Mouse (Mus musculus) hindbrain, embryonic 12.5 days (tissue): ENCODE data around the gene Extl2. TPM values are rescaled to one million over a fixed set of nuclear protein-coding genes. Genes with fewer than 3 reads are reported as not detected.

Experiments
- ATAC-seq: fragments of 200-750 bp; cut with Nextera tagmentation; 2 replicates; pipeline ENCODE4 v1.8.0; 2017; ENCODE audit warnings: moderate TSS enrichment; ENCODE audit not compliant: low FRiP score
- H3K27ac ChIP-seq: fragments of 300-500 bp; sonication (generic); 2 replicates; pipeline ENCODE4 v1.5.1; 2016; ENCODE audit warnings: mild to moderate bottlenecking
- H3K27me3 ChIP-seq: fragments of 300-500 bp; sonication (generic); 2 replicates; pipeline ENCODE4 v1.6.1; 2016; ENCODE audit warnings: mild to moderate bottlenecking
- H3K36me3 ChIP-seq: fragments of 300-500 bp; sonication (generic); 2 replicates; pipeline ENCODE4 v1.6.1; 2016; ENCODE audit warnings: mild to moderate bottlenecking
- H3K4me1 ChIP-seq: fragments of 300-500 bp; sonication (generic); 2 replicates; pipeline ENCODE4 v1.6.1; 2016
- H3K4me2 ChIP-seq: fragments of 300-500 bp; sonication (generic); replicated peaks from 2 replicates; pipeline ENCODE4 v1.6.1; 2016; ENCODE audit warnings: mild to moderate bottlenecking
- H3K4me3 ChIP-seq: fragments of 300-500 bp; sonication (generic); 2 replicates; pipeline ENCODE4 v1.5.1; 2016; ENCODE audit warnings: mild to moderate bottlenecking
- H3K9ac ChIP-seq: fragments of 300-500 bp; sonication (generic); 2 replicates; pipeline ENCODE4 v1.6.1; 2016; ENCODE audit warnings: mild to moderate bottlenecking, moderate library complexity
- H3K9me3 ChIP-seq: fragments of 300-500 bp; sonication (generic); replicated peaks from 2 replicates; pipeline ENCODE4 v1.6.1; 2016; ENCODE audit warnings: mild to moderate bottlenecking
- WGBS: fragments of 180-500 bp; shearing (Covaris S2); methylation state at CpG from one replicate; pipeline ENCODE4 v1.1.7; 2016; 5-methylcytosine and 5-hydroxymethylcytosine counted together
- polyA plus RNA-seq: library from polyadenylated mRNA; unstranded; fragments of >200 nt; fragmentation: Nextera tagmentation; extraction: Ambion mirVana; gene quantifications from 2 replicates; pipeline ENCODE4 v1.2.1, GENCODE M21; 2016

Gene Extl2
- polyA plus RNA-seq, 1 experiment from 2014 or later: 27.5 TPM

DNA sequence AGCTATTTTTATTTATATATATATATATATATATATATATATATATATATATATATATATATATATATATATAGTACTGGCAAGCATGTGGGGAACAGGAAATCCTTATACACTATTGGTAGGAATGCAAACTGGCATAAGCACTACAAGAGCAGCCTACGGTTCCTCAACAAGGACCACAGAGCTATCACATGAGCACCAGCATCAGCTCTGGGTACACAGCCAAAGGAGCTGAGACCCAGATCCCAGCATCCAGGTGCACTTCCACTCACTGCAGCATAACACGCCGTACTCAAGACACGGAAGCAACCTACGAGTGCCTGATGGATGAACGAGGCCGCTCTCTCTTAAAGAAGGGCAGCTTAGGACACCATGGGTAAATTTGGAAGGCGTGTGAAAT is 24.0 kb upstream of the Extl2 start:
- WGBS: 98% methylated on average over 8 of the region's 8 CpGs
- Histone ChIP-seq H3K36me3 (peaks cover 56% of the 10 kb centered on the region), H3K4me1 (no peaks in the 10 kb centered on the region), H3K27me3 (no peaks in the 10 kb centered on the region), H3K27ac (no peak overlapping the region), H3K9ac (no peak overlapping the region), H3K4me2 (no peak overlapping the region), H3K9me3 (no peaks in the 10 kb centered on the region), H3K4me3 (no peak overlapping the region)
- no peak for ATAC-seq

DNA sequence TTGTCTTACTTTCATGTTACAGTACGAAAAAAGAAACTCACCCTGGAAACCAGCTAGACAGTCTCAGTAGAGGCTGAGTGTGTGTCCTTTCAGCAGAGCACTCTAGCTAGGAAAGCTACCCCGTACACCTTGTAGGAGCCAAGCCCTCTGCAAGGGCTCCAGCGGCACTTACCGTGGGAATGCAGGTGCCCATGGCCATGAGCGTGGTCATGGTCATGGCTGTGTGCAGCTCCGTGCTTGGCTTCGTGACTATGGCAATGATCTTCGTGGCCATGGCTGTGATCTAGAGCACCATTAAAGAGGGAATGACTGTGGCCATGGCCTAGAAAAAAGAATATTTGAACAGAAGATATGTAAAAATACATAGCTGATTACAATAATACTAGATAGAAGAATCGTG is 22.6 kb upstream of the Extl2 start:
- H3K27ac ChIP-seq: no peak overlapping the region
- WGBS: 96% methylated on average over 9 of the region's 9 CpGs
- ATAC-seq: no peak
- H3K27me3 ChIP-seq: no peaks in the 10 kb centered on the region
- peaks cover 58% of the 10 kb centered on the region for H3K36me3 ChIP-seq
- no peak overlapping the region for H3K9ac ChIP-seq
- H3K4me1 ChIP-seq: no peaks in the 10 kb centered on the region
- no peak overlapping the region for H3K4me2 ChIP-seq
- no peak overlapping the region for H3K4me3 ChIP-seq
- no peaks in the 10 kb centered on the region for H3K9me3 ChIP-seq

GRCm38 (mm10) chr3:115985183-115985892 is 21.9 kb upstream of the Extl2 start:
- no peak for ATAC-seq
- no peak overlapping the region for H3K4me3 ChIP-seq
- peaks cover 59% of the 10 kb centered on the region for H3K36me3 ChIP-seq
- H3K4me2 ChIP-seq: no peak overlapping the region
- H3K27ac ChIP-seq: no peak overlapping the region
- H3K4me1 ChIP-seq: no peaks in the 10 kb centered on the region
- no peak overlapping the region for H3K9ac ChIP-seq
- H3K27me3 ChIP-seq: no peaks in the 10 kb centered on the region
- no peaks in the 10 kb centered on the region for H3K9me3 ChIP-seq
- 85% methylated on average over 9 of the region's 9 CpGs for WGBS

GRCm38 (mm10) chr3:115992103-115992502 is 15.2 kb upstream of the Extl2 start:
- 93% methylated on average over 4 of the region's 4 CpGs for WGBS
- Histone ChIP-seq H3K4me3 (no peak overlapping the region), H3K27ac (no peak overlapping the region), H3K9ac (no peak overlapping the region), H3K4me2 (no peak overlapping the region), H3K4me1 (no peaks in the 10 kb centered on the region), H3K9me3 (no peaks in the 10 kb centered on the region), H3K27me3 (no peaks in the 10 kb centered on the region), H3K36me3 (peaks cover 17% of the 10 kb centered on the region)
- ATAC-seq: no peak

GRCm38 (mm10) chr3:115992588-115992987 is 14.7 kb upstream of the Extl2 start:
- Histone ChIP-seq H3K4me3 (no peak overlapping the region), H3K27me3 (no peaks in the 10 kb centered on the region), H3K27ac (no peak overlapping the region), H3K9ac (no peak overlapping the region), H3K9me3 (no peaks in the 10 kb centered on the region), H3K36me3 (peaks cover 18% of the 10 kb centered on the region), H3K4me1 (no peaks in the 10 kb centered on the region), H3K4me2 (no peak overlapping the region)
- WGBS: 89% methylated on average over 4 of the region's 4 CpGs
- ATAC-seq: no peak

- Histone ChIP-seq H3K9me3 (no peaks in the 10 kb centered on the region), H3K9ac (no peak overlapping the region), H3K4me2 (no peak overlapping the region), H3K4me3 (no peak overlapping the region), H3K27me3 (no peaks in the 10 kb centered on the region), H3K4me1 (no peaks in the 10 kb centered on the region), H3K27ac (no peak overlapping the region), H3K36me3 (peaks cover 20% of the 10 kb centered on the region)
- ATAC-seq: no peak
- 78% methylated on average over 10 of the region's 10 CpGs for WGBS
Observed at GRCm38 (mm10) chr3:115993025-115993424, 14.2 kb upstream of the Extl2 start.

- H3K4me3 ChIP-seq: no peak overlapping the region
- no peaks in the 10 kb centered on the region for H3K27me3 ChIP-seq
- 88% methylated on average over 5 of the region's 5 CpGs for WGBS
- peaks cover 34% of the 10 kb centered on the region for H3K36me3 ChIP-seq
- H3K4me1 ChIP-seq: no peaks in the 10 kb centered on the region
- H3K9me3 ChIP-seq: no peaks in the 10 kb centered on the region
- no peak for ATAC-seq
- no peak overlapping the region for H3K4me2 ChIP-seq
- H3K27ac ChIP-seq: no peak overlapping the region
- no peak overlapping the region for H3K9ac ChIP-seq
Observed at GRCm38 (mm10) chr3:115996929-115997328, 10.3 kb upstream of the Extl2 start.

GRCm38 (mm10) chr3:116006284-116006977 is 831 bp upstream of the Extl2 start:
- Histone ChIP-seq H3K4me3 (peak overlapping the region; percentile 85), H3K27ac (peak overlapping the region; percentile 92), H3K4me1 (peaks cover 25% of the 10 kb centered on the region), H3K9ac (peak overlapping the region; percentile 88), H3K4me2 (peak overlapping the region; percentile 96), H3K27me3 (no peaks in the 10 kb centered on the region), H3K36me3 (peaks cover 12% of the 10 kb centered on the region), H3K9me3 (no peaks in the 10 kb centered on the region)
- ATAC-seq: no peak; the same call in 1 of the 2 replicates
- WGBS: 8% methylated on average over 12 of the region's 12 CpGs

DNA sequence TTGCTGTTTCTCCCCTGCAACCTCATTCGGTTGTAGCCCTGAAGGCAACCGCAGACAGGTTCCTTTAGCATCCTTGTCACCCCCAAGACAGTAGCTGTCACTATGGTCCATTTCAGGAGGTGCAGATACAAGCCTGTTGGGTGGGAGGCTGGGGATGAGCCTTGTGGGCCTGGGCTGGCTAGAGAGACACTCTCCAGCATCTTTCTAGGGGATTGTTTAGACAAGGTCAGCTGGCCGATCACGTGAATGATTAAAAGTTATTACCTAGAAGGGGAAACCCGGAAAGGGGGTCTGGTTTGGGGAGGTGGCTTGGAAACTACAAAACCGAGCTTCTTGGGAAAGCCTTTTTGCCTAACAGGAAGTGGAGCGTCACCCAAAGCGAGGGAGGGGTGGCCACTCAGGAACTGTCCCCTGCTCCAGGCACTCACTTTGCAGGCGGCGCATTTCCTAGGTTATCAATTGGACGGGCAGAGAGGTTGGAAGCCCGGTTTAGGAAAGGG is 729 bp downstream of the Extl2 start:
- under 1% methylated on average over 12 of the region's 12 CpGs for WGBS
- Histone ChIP-seq H3K4me3 (peak overlapping the region; percentile 85), H3K4me2 (peak overlapping the region; percentile 96), H3K4me1 (peaks cover 25% of the 10 kb centered on the region), H3K9ac (peak overlapping the region; percentile 88), H3K36me3 (peaks cover 8% of the 10 kb centered on the region), H3K27me3 (no peaks in the 10 kb centered on the region), H3K9me3 (no peaks in the 10 kb centered on the region), H3K27ac (peak overlapping the region; percentile 92)
- peak; percentile 76 for ATAC-seq

GRCm38 (mm10) chr3:116009622-116010344 is 2.5 kb downstream of the Extl2 start:
- Histone ChIP-seq H3K4me1 (peaks cover 25% of the 10 kb centered on the region), H3K9ac (no peak overlapping the region), H3K27me3 (no peaks in the 10 kb centered on the region), H3K4me3 (no peak overlapping the region), H3K9me3 (no peaks in the 10 kb centered on the region), H3K36me3 (peaks cover 3% of the 10 kb centered on the region; the same call in 1 of the 2 replicates), H3K4me2 (peak overlapping the region; percentile 96), H3K27ac (no peak overlapping the region)
- 85% methylated on average over 17 of the region's 17 CpGs for WGBS
- ATAC-seq: no peak

DNA sequence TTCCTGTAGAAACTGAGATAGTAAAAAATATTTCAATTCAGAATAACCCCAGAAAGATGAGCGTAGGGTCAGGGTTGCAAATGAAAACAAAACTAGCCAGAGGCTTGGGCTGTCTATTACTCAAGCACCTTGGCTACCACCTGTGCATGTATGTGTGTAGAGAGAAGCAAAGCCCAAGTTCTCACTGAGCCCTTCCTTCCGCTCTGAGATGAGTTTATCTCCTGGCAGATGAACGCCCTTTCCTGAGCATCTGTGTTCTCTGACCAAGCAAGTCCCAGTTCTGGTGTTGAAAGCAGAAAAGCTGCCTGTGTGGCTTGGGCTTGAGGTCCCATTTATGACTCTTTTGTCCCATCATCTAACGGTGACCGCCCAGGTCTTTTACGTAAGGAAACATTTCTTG is 7.6 kb downstream of the Extl2 start:
- ATAC-seq: no peak
- no peaks in the 10 kb centered on the region for H3K4me1 ChIP-seq
- no peaks in the 10 kb centered on the region for H3K36me3 ChIP-seq
- H3K4me2 ChIP-seq: no peak overlapping the region
- 93% methylated on average over 6 of the region's 6 CpGs for WGBS
- H3K27me3 ChIP-seq: no peaks in the 10 kb centered on the region
- H3K4me3 ChIP-seq: no peak overlapping the region
- no peak overlapping the region for H3K27ac ChIP-seq
- H3K9me3 ChIP-seq: no peaks in the 10 kb centered on the region
- H3K9ac ChIP-seq: no peak overlapping the region

DNA sequence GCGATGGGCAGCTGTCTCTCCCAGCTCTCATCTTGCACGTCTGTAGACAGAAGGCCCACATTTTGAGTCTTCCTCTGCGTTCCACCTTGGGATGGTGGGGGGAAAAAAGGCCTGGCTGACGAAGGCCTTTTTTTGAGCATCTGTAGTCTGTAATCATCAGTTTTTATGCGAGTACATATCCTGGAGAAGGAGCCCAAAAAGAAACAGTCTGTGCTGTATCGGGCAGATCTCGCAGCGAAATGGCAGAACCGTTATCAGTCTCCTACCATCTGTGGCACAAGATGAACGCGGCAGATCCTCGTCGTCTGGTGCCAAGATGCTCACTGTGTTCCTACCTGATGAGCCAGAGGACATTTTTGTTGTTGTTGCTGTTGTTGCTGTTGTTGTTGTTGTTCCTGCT is 8.9 kb downstream of the Extl2 start:
- Histone ChIP-seq H3K27me3 (no peaks in the 10 kb centered on the region), H3K4me1 (no peaks in the 10 kb centered on the region), H3K27ac (no peak overlapping the region), H3K4me2 (no peak overlapping the region), H3K36me3 (no peaks in the 10 kb centered on the region), H3K9me3 (no peaks in the 10 kb centered on the region), H3K9ac (no peak overlapping the region), H3K4me3 (no peak overlapping the region)
- WGBS: 92% methylated on average over 13 of the region's 13 CpGs
- no peak for ATAC-seq
